Mouse (Mus musculus): ENCODE results near the gene Cstf2. TPM values are rescaled to one million over a fixed set of nuclear protein-coding genes. Genes with fewer than 3 reads are reported as not detected.

Cstf2 gene
- polyA plus RNA-seq, 1 experiment: 12.3 TPM

- TF ChIP-seq CTCF (IDR thresholded peaks at IDR 0.05; ENCODE audit: insufficient read depth, low read length): no peak
- no peak for TF ChIP-seq POLR2A (IDR thresholded peaks at IDR 0.05; ENCODE audit: borderline replicate concordance, extremely low read depth, low read depth, low read length)
- H3K4me1 ChIP-seq (ENCODE audit: control insufficient read depth, insufficient read depth, low read length): no peaks in the 10 kb centered on the region
- DNase-seq: no peak
- 63% methylated on average over 3 of the region's 3 CpGs for WGBS
- no peak overlapping the region for H3K4me3 ChIP-seq (replicated peaks; ENCODE audit: extremely low read depth, low read depth, low read length)
Observed at GRCm38 (mm10) chrX:134111767-134112166, 52.8 kb downstream of the Cstf2 start.

GRCm38 (mm10) chrX:134116417-134116816 is 57.4 kb downstream of the Cstf2 start:
- no peak overlapping the region for H3K4me3 ChIP-seq (replicated peaks; ENCODE audit: extremely low read depth, low read depth, low read length)
- H3K4me1 ChIP-seq (ENCODE audit: control insufficient read depth, insufficient read depth, low read length): no peaks in the 10 kb centered on the region
- 48% methylated on average over 3 of the region's 3 CpGs for WGBS
- no peak for TF ChIP-seq POLR2A (IDR thresholded peaks at IDR 0.05; ENCODE audit: borderline replicate concordance, extremely low read depth, low read depth, low read length)
- TF ChIP-seq CTCF (IDR thresholded peaks at IDR 0.05; ENCODE audit: insufficient read depth, low read length): no peak
- DNase-seq: no peak

GRCm38 (mm10) chrX:134128549-134128948 is 69.6 kb downstream of the Cstf2 start:
- no peak for DNase-seq
- WGBS: 66% methylated on average over 3 of the region's 3 CpGs
- Histone ChIP-seq H3K4me1 (ENCODE audit: control insufficient read depth, insufficient read depth, low read length) (no peaks in the 10 kb centered on the region), H3K4me3 (replicated peaks; ENCODE audit: extremely low read depth, low read depth, low read length) (no peak overlapping the region)
- TF ChIP-seq CTCF (IDR thresholded peaks at IDR 0.05; ENCODE audit: insufficient read depth, low read length) (no peak), POLR2A (IDR thresholded peaks at IDR 0.05; ENCODE audit: borderline replicate concordance, extremely low read depth, low read depth, low read length) (no peak)

- no peak for DNase-seq
- WGBS: 41% methylated on average over 5 of the region's 5 CpGs
- Histone ChIP-seq H3K4me1 (ENCODE audit: control insufficient read depth, insufficient read depth, low read length) (no peaks in the 10 kb centered on the region), H3K4me3 (replicated peaks; ENCODE audit: extremely low read depth, low read depth, low read length) (no peak overlapping the region)
- peak; percentile 14; the same call in 1 of the 2 replicates for TF ChIP-seq CTCF (IDR thresholded peaks at IDR 0.05; ENCODE audit: insufficient read depth, low read length)
- no peak for TF ChIP-seq POLR2A (IDR thresholded peaks at IDR 0.05; ENCODE audit: borderline replicate concordance, extremely low read depth, low read depth, low read length)
Observed at GRCm38 (mm10) chrX:134132295-134132694, 73.3 kb downstream of the Cstf2 start.

- no peak for TF ChIP-seq POLR2A (IDR thresholded peaks at IDR 0.05; ENCODE audit: borderline replicate concordance, extremely low read depth, low read depth, low read length)
- 60% methylated on average over 3 of the region's 3 CpGs for WGBS
- Histone ChIP-seq H3K4me1 (ENCODE audit: control insufficient read depth, insufficient read depth, low read length) (no peaks in the 10 kb centered on the region), H3K4me3 (replicated peaks; ENCODE audit: extremely low read depth, low read depth, low read length) (no peak overlapping the region)
- no peak for DNase-seq
Observed at GRCm38 (mm10) chrX:134133821-134134220, 74.8 kb downstream of the Cstf2 start.

Other genes starting within 250 kb of the Cstf2 start
- gene Tnmd, start 208.2 kb upstream of the Cstf2 start, polyA plus RNA-seq (2012; rRNA removed): 0.08 TPM in 1 of 2 replicates, not detected in the other
- gene Tspan6, start 160.8 kb upstream of the Cstf2 start, polyA plus RNA-seq (2012; rRNA removed): 3.4 and 6.6 TPM in 2 replicates
- gene Srpx2, start 150.8 kb upstream of the Cstf2 start, polyA plus RNA-seq (2012; rRNA removed): 6.1 and 9.4 TPM in 2 replicates
- gene Sytl4, start 77.4 kb upstream of the Cstf2 start, polyA plus RNA-seq (2012; rRNA removed): 0.81 and 1.8 TPM in 2 replicates
- 0.69 and 4.6 TPM in 2 replicates for gene Xkrx, start 102.9 kb downstream of the Cstf2 start, polyA plus RNA-seq (2012; rRNA removed)
- gene Arl13a, start 128.3 kb downstream of the Cstf2 start, polyA plus RNA-seq (2012; rRNA removed): not detected in 2 replicates
- 0.15 and 0.23 TPM in 2 replicates for gene Nox1, start 162.8 kb downstream of the Cstf2 start, polyA plus RNA-seq (2012; rRNA removed)
- 5.3 and 9.1 TPM in 2 replicates for gene Trmt2b, start 217.8 kb downstream of the Cstf2 start, polyA plus RNA-seq (2012; rRNA removed)
- 1.1 and 1.6 TPM in 2 replicates for gene Tmem35a, start 236.0 kb downstream of the Cstf2 start, polyA plus RNA-seq (2012; rRNA removed)
- gene Cenpi, start 248.9 kb downstream of the Cstf2 start, polyA plus RNA-seq (2012; rRNA removed): 0.12 and 0.32 TPM in 2 replicates

Measured in lung, adult 2 months (tissue).